Mouse (Mus musculus): ENCODE measurements around the gene Gabrq.

- TF ChIP-seq POLR2A (IDR thresholded peaks at IDR 0.05; ENCODE audit: low read depth, low read length) (no peak), CTCF (IDR thresholded peaks at IDR 0.05; ENCODE audit: extremely low read depth, insufficient read length, insufficient replicate concordance, low read depth, low read length) (no peak)
Observed at GRCm38 (mm10) chrX:72825589-72825905, 569 bp downstream of the Gabrq start.
